Mouse (Mus musculus): ENCODE measurements around the gene Cul7.

Gene Cul7

DNA sequence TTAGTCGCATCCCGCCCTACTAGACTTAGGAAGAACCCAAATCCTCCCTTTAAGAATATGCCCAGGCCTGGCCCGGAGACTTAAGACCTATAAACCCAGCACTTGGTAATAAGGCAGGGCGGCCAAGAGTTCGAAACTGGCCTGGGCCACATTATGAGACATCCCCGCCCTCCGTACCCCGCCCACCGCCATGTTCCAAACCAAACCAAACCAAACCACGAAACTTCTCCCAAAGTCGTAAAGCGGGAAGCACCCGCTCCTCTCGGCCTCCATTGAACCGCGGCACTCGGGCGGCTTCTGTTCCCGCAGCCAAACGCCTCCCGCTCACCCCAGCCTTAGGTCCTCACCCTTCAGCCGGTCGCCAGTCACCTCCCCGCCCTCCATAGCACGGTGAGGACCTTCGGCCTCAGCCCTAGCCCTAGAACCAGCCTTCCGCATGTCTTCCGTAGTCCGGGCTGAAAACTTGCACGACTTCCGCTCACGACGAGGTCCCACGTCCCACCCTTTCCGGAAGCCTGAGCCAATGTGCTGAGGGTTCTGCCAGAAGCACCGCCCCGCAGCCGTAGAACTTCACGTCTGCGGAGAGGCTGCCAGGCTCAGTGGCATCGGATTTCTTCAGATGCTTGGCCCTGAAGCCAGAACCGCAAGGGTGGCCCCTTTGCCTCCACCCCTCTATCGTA, 23.9 kb downstream of the Cul7 start, which contains the start of gene Rrp36:
Rrp36 (minus strand) TSS at position 503 of the 680 bp plus-strand sequence.
- peak; percentile 85 for DNase-seq

GRCm38 (mm10) chr17:46674530-46675283, 24.6 kb downstream of the Cul7 start:
- DNase-seq = no peak

GRCm38 (mm10) chr17:46678416-46678815, 28.3 kb downstream of the Cul7 start, which contains the start of gene Mea1:
Gene Mea1, plus strand, starts transcription at chr17:46678793.
- DNase-seq = no peak

- DNase-seq = no peak
Observed at GRCm38 (mm10) chr17:46678911-46679310, 28.8 kb downstream of the Cul7 start.

DNA sequence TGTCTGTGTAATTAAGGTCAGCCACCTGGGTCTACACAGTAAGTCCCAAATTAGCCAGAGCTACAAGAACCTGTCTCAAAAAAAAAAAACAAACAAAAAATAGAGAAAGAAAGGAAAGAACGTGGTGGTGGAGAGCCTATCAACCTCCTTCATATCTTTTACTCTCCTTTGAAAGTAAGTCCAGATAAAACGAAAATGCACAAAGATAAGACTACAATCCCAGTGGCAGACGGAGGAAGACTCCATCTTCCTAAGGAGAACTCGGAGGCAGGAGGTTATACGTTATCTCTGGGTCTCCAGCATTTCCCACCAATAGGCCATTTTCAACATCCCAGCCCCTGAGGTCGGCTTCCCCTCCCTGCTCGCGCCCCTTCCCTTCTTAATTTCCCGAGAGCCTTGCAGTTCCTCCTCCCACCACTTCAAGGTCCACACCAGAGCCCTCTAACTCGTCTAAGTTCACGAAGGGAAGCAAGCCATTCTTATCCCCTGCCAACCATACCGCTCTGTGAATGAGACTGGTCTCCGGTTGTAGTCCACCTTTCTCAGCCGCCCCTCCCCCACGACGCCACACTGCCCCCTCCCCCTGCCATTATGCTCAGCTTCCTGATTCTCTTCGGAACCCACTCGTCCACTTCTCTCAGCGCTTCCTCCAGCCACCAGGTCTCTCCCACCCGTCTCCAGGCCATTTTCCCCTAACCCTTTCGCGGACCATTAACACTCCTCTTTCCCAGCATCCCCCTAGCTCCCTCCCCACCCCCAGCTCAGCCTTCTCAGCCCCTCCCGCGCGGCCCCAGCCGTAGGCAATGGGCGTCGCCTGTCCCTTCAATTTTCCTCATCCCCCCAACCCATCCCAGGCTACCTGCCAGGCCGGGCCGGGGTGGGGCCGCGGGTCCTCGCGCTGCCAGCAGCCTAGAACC, 30.0 kb downstream of the Cul7 start:
- DNase-seq = peak; percentile 74

- peak; percentile 99 for DNase-seq
Observed at GRCm38 (mm10) chr17:46680760-46681373, 30.7 kb downstream of the Cul7 start, which contains the start of gene Klhdc3. Gene Klhdc3, minus strand, starts transcription at chr17:46680914.

DNA sequence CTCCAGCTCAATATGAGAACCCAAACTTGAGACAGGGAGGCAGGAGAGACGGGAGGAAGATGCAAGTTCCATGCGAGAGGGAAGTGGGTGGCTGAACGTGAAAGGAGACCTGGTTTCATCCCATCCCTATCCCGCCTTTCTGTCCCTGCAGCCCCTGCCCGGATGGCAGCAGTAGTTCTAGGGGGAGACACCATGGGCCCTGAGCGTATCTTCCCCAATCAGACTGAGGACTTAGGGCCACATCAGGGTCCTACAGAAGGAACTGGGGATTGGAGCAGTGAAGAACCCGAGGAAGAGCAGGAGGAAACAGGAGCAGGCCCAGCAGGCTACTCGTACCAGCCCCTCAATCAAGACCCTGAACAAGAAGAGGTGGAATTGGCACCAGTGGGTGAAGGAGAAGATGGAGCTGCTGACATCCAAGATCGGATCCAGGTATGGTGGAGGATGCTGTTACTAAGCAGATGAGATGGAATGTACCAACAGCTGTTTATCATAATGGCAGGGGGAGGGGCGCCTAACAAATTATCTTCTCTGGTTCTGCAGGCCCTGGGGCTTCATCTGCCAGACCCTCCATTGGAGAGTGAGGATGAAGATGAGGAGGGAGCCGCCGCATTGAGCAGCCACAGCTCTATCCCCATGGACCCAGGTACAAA, 31.5 kb downstream of the Cul7 start:
- DNase-seq = no peak

- DNase-seq = no peak
Observed at GRCm38 (mm10) chr17:46682654-46683389, 32.7 kb downstream of the Cul7 start.

GRCm38 (mm10) chr17:46685913-46686312, 35.8 kb downstream of the Cul7 start:
- no peak for DNase-seq

DNA sequence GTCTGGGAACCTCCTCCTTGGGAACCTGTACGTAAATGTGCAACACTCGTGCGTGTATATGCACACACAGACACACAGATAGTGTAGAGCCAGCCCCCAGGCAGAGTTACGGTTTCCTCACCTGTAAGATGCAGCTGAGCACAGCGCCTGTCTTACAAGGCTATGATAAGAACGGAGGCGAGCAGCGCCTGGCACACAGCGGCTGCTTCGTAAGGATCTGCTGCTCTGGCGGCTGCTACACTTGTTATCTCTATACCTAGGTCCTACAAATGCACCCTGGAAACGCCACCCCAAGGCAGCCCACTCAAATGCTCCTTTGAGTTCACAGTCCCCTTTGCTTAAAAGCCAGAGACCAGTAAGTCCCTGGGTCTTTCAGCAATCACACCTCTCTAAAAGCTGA, 40.5 kb downstream of the Cul7 start:
- no peak for DNase-seq

GRCm38 (mm10) chr17:46691390-46691789, 41.3 kb downstream of the Cul7 start:
- DNase-seq = no peak

DNA sequence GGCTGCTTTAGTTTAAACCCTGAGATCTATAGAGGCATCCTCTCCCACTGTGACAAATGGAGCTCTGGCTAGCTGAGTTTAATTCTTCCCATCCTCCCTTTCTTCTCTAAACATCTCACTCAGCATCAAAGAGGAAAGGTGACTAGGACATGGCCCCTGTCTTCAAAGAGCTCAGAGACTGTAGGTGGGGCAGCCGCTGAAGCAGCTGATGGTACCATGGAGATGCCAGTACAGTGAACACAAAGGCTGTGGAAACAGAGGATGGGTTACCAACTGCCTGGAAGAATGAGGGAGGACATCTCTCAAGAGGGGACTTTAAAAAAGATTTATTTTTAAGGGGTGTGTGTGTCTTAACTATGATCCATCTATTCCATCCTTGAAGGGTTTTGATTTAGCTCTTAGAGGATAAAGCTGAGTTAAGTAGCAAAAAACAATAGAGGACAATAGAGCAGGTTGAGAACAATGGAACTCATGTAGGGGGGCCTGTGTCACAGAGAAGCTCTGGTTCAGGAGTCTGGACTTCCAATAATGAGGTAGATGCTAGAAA, 44.5 kb downstream of the Cul7 start:
- no peak for DNase-seq

DNA sequence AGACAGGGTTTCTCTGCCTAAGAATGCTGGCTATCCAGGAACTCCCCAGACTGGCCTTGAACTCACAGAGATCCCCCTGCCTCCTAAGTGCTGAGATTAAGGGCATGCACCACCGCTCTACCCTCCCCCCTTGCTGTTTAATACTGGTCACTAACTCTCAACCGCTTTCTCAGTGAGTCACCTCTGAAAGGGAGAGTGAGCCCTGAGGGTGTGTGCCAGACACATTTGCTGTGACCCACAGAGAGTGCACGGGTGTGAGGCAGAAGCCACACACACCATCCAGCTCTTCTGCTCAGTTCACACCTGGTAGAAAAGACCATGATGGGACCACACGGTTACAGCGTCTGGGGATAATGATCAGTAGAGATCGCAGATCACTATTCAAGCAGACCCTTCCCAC, 48.4 kb downstream of the Cul7 start:
- DNase-seq = no peak

- no peak for DNase-seq
Observed at GRCm38 (mm10) chr17:46699245-46699644, 49.1 kb downstream of the Cul7 start.

GRCm38 (mm10) chr17:46699912-46700311, 49.8 kb downstream of the Cul7 start:
- no peak for DNase-seq

DNA sequence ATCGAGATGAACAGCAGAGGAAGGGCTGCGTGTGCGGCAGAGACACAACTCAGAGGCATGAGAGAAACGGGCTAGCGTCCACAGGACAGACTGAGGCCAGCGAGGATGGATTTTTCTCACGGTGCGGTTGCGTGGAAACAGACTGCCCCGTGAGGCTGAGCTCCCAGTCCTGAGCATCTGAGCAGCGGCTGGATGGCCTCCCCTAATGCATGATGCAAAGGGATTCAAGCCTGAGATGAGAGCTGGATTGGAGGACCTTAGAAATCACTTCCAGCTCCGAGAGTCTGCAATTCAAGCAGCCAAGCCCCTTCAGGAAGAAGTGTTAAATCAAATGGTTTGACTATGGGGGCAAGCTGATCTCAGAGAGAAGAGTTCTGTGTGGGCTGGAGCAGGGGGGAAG, 51.4 kb downstream of the Cul7 start:
- no peak for DNase-seq

DNA sequence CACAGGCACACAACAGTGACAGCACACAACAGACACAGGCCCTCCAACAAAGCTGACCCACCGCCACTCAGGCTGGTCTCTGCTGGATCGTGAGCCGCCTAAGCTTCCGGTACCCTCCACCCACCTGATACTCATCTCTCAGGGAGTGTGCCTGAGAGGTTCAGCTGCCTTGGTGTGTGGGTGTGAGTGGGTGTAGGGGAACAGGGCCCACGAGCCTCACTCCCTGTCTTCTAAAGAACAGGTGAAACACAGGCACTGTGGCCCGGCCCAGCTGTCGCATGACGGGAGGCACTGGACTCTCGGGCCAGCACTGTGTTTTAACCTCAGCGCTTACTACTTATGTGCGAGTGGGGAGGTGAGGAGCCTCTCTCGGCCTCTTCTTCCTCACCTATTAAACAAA, 52.0 kb downstream of the Cul7 start:
- DNase-seq = no peak

GRCm38 (mm10) chr17:46702506-46702905, 52.4 kb downstream of the Cul7 start:
- DNase-seq = no peak

- no peak for DNase-seq
Observed at GRCm38 (mm10) chr17:46703971-46704886, 54.1 kb downstream of the Cul7 start.

Measured in right cerebral cortex, postnatal 4 days (tissue).